Mouse (Mus musculus) left cerebral cortex, adult 8-10 months (tissue): ENCODE data around the gene Gm20388. TPM values are rescaled to one million over a fixed set of nuclear protein-coding genes. Genes with fewer than 3 reads are reported as not detected.

Source experiments
- DNase-seq, 2 experiments: peaks; one replicate each; pipeline ENCODE4 v3.0.0; 2022; ENCODE audit warnings: low spot score in 2 of 2
- total RNA-seq, 4 experiments: library from RNA; stranded (reverse); gene quantifications; 2 replicates each; pipeline ENCODE4 v1.2.4; 2022

The Gm20388 gene
- total RNA-seq, 4 experiments from 2014 or later: 10.4 to 20.8 (median 16.4) TPM

GRCm38 (mm10) chr8:120962606-120963380 is 1052.2 kb downstream of the Gm20388 start:
- no peak for DNase-seq

- no peak for DNase-seq
These were observed 1055.9 kb downstream of the Gm20388 start for GRCm38 (mm10) chr8:120966557-120966956.

- DNase-seq: no peak
These were observed 1057.7 kb downstream of the Gm20388 start for GRCm38 (mm10) chr8:120968308-120968707.

- no peak for DNase-seq
These were observed 1059.7 kb downstream of the Gm20388 start for GRCm38 (mm10) chr8:120970346-120970745.

GRCm38 (mm10) chr8:120971691-120972469 is 1061.2 kb downstream of the Gm20388 start:
- DNase-seq: peak in 1 of 2 experiments; percentile 9

- DNase-seq: no peak
These were observed 1062.4 kb downstream of the Gm20388 start for GRCm38 (mm10) chr8:120973046-120973445.

- DNase-seq: no peak
These were observed 1066.5 kb downstream of the Gm20388 start for GRCm38 (mm10) chr8:120977131-120977530.

GRCm38 (mm10) chr8:120979210-120979609 is 1068.6 kb downstream of the Gm20388 start:
- DNase-seq: no peak

- DNase-seq: no peak
These were observed 1070.3 kb downstream of the Gm20388 start for GRCm38 (mm10) chr8:120980948-120981347.

GRCm38 (mm10) chr8:120984888-120985287 is 1074.2 kb downstream of the Gm20388 start:
- DNase-seq: no peak

GRCm38 (mm10) chr8:120986022-120986421 is 1075.4 kb downstream of the Gm20388 start:
- DNase-seq: no peak

- DNase-seq: no peak
These were observed 1083.1 kb downstream of the Gm20388 start for GRCm38 (mm10) chr8:120993738-120994137.

GRCm38 (mm10) chr8:120995424-120995823 is 1084.8 kb downstream of the Gm20388 start:
- DNase-seq: no peak

GRCm38 (mm10) chr8:120996905-120997581 is 1086.4 kb downstream of the Gm20388 start:
- DNase-seq: no peak

GRCm38 (mm10) chr8:120997926-120998325 is 1087.3 kb downstream of the Gm20388 start:
- DNase-seq: no peak

- DNase-seq: no peak
These were observed 1088.3 kb downstream of the Gm20388 start for GRCm38 (mm10) chr8:120998966-120999365.

- DNase-seq: no peak
These were observed 1091.3 kb downstream of the Gm20388 start for GRCm38 (mm10) chr8:121001951-121002350.

- DNase-seq: no peak
These were observed 1092.4 kb downstream of the Gm20388 start for GRCm38 (mm10) chr8:121002871-121003539.

- no peak for DNase-seq
These were observed 1093.0 kb downstream of the Gm20388 start for GRCm38 (mm10) chr8:121003639-121004038.

GRCm38 (mm10) chr8:121013318-121013717 is 1102.7 kb downstream of the Gm20388 start:
- no peak for DNase-seq

- no peak for DNase-seq
These were observed 1106.0 kb downstream of the Gm20388 start for GRCm38 (mm10) chr8:121016621-121017020.
